Mouse (Mus musculus): ENCODE measurements around the gene Dlat. TPM values are rescaled to one million over a fixed set of nuclear protein-coding genes. Genes with fewer than 3 reads are reported as not detected.

Dlat gene
- polyA plus RNA-seq, 1 experiment from 2014 or later = 65.1 TPM

DNA sequence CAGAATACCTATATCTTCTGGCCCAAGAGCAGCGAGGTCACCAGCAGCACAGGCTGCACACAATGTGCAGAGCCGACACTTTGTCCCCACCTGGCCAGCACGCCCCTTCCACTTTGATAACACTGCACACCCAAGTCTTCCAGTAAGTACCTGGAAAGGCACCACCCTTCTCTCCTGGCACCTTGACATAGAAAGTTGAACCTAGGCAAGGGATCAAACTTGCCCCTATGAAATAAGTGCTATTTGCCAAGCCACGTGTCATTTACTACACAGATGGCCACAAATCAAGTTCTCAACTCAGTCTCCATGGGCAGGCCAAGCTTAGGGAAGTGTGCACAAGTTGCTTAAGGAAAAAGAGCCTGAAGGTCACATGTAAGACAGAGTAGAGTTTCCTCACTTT, 72.6 kb downstream of the Dlat start:
- 79% methylated on average over 4 of the region's 4 CpGs for WGBS

GRCm38 (mm10) chr9:50585145-50585818, 74.3 kb downstream of the Dlat start:
- no peaks in the 10 kb centered on the region for H3K4me1 ChIP-seq (replicated peaks; ENCODE audit: control insufficient read depth, insufficient read depth, low read length)
- DNase-seq (ENCODE audit: low spot score) (no peak), ATAC-seq (ENCODE audit: low FRiP score) (no peak)
- WGBS = 86% methylated on average over 6 of the region's 6 CpGs
- no peak overlapping the region for H3K9ac ChIP-seq
- no peak overlapping the region for H3K4me3 ChIP-seq (replicated peaks; ENCODE audit: low read length)
- H3K27ac ChIP-seq = no peak overlapping the region
- H3K4me2 ChIP-seq (replicated peaks) = no peak overlapping the region
- H3K36me3 ChIP-seq (replicated peaks; ENCODE audit: control insufficient read depth, insufficient read depth) = no peaks in the 10 kb centered on the region
- H3K9me3 ChIP-seq (ENCODE audit: control insufficient read depth, low read length) = no peaks in the 10 kb centered on the region
- H3K27me3 ChIP-seq (ENCODE audit: control insufficient read depth, insufficient read depth, low read length) = no peaks in the 10 kb centered on the region

More for the DNA sequence above, 72.6 kb downstream of the Dlat start:
- Histone ChIP-seq H3K4me2 (replicated peaks) (no peak overlapping the region), H3K4me1 (replicated peaks; ENCODE audit: control insufficient read depth, insufficient read depth, low read length) (no peaks in the 10 kb centered on the region), H3K27ac (no peak overlapping the region), H3K36me3 (replicated peaks; ENCODE audit: control insufficient read depth, insufficient read depth) (no peaks in the 10 kb centered on the region), H3K4me3 (replicated peaks; ENCODE audit: low read length) (no peak overlapping the region), H3K9ac (no peak overlapping the region), H3K9me3 (ENCODE audit: control insufficient read depth, low read length) (no peaks in the 10 kb centered on the region), H3K27me3 (ENCODE audit: control insufficient read depth, insufficient read depth, low read length) (no peaks in the 10 kb centered on the region)
- DNase-seq (ENCODE audit: low spot score) (no peak), ATAC-seq (ENCODE audit: low FRiP score) (no peak)

Other genes with a start within 250 kb of the Dlat start
- 0.24 and 0.43 TPM in 2 replicates for gene Plet1, start 165.3 kb downstream of the Dlat start, polyA plus RNA-seq (2014; fragmentation: Nextera tagmentation; extraction: Ambion mirVana)
- 96.7 and 120 TPM in 2 replicates for gene Pts, start 131.1 kb downstream of the Dlat start, polyA plus RNA-seq (2014; fragmentation: Nextera tagmentation; extraction: Ambion mirVana)
- gene Il18, start 105.0 kb downstream of the Dlat start, polyA plus RNA-seq (2014; fragmentation: Nextera tagmentation; extraction: Ambion mirVana) = 18.6 and 19.2 TPM in 2 replicates
- gene Bco2, start 104.6 kb downstream of the Dlat start, polyA plus RNA-seq (2014; fragmentation: Nextera tagmentation; extraction: Ambion mirVana) = 0.25 and 0.35 TPM in 2 replicates
- 0.48 TPM in 1 of 2 replicates, not detected in the other for gene Tex12, start 98.5 kb downstream of the Dlat start, polyA plus RNA-seq (2014; fragmentation: Nextera tagmentation; extraction: Ambion mirVana)
- gene Sdhd, start 56.0 kb downstream of the Dlat start, polyA plus RNA-seq (2014; fragmentation: Nextera tagmentation; extraction: Ambion mirVana) = 279 and 295 TPM in 2 replicates
- gene Timm8b, start 55.9 kb downstream of the Dlat start, polyA plus RNA-seq (2014; fragmentation: Nextera tagmentation; extraction: Ambion mirVana) = 399 and 451 TPM in 2 replicates
- 5.6 and 7.3 TPM in 2 replicates for gene Pih1d2, start 42.5 kb downstream of the Dlat start, polyA plus RNA-seq (2014; fragmentation: Nextera tagmentation; extraction: Ambion mirVana)
- gene Nkapd1, start 42.3 kb downstream of the Dlat start, polyA plus RNA-seq (2014; fragmentation: Nextera tagmentation; extraction: Ambion mirVana) = 18.4 and 23.0 TPM in 2 replicates
- 35.3 and 37.2 TPM in 2 replicates for gene Dixdc1, start 79.7 kb upstream of the Dlat start, polyA plus RNA-seq (2014; fragmentation: Nextera tagmentation; extraction: Ambion mirVana)
- gene 2310030G06Rik, start 86.8 kb upstream of the Dlat start, polyA plus RNA-seq (2014; fragmentation: Nextera tagmentation; extraction: Ambion mirVana) = 1.7 and 2.1 TPM in 2 replicates
- gene Cryab, start 91.5 kb upstream of the Dlat start, polyA plus RNA-seq (2014; fragmentation: Nextera tagmentation; extraction: Ambion mirVana) = 11.9 and 14.9 TPM in 2 replicates
- 0.83 and 1.8 TPM in 2 replicates for gene Hspb2, start 92.6 kb upstream of the Dlat start, polyA plus RNA-seq (2014; fragmentation: Nextera tagmentation; extraction: Ambion mirVana)
- 10.1 and 10.7 TPM in 2 replicates for gene Fdxacb1, start 108.5 kb upstream of the Dlat start, polyA plus RNA-seq (2014; fragmentation: Nextera tagmentation; extraction: Ambion mirVana)
- gene Alg9, start 115.2 kb upstream of the Dlat start, polyA plus RNA-seq (2014; fragmentation: Nextera tagmentation; extraction: Ambion mirVana) = 63.4 and 67.9 TPM in 2 replicates
- gene 1110032A03Rik, start 115.7 kb upstream of the Dlat start, polyA plus RNA-seq (2014; fragmentation: Nextera tagmentation; extraction: Ambion mirVana) = 55.0 and 62.7 TPM in 2 replicates
- gene Ppp2r1b, start 185.5 kb upstream of the Dlat start, polyA plus RNA-seq (2014; fragmentation: Nextera tagmentation; extraction: Ambion mirVana) = 49.0 and 55.3 TPM in 2 replicates